Mouse (Mus musculus) left cerebral cortex, postnatal 14 days (tissue): ENCODE results near the gene Ss18l1. TPM values are rescaled to one million over a fixed set of nuclear protein-coding genes. Genes with fewer than 3 reads are reported as not detected.

Experiments
- DNase-seq, 2 experiments: peaks; one replicate each; pipeline ENCODE4 v3.0.0; 2021 to 2022; ENCODE audit warnings: low spot score in 2 of 2, mixed read lengths in 1 of 2
- intact Hi-C: fragments of 180-260 bp; cut with DNase I; formaldehyde crosslinking; loops from one replicate; pipeline ENCODE4 v1.15.1; 2025
- total RNA-seq, 2 experiments: library from RNA; stranded (reverse); gene quantifications; 2 replicates each; pipeline ENCODE4 v1.2.3; 2021

The Ss18l1 gene
- total RNA-seq, 2 experiments from 2014 or later, result 33.8 to 35.0 TPM

DNA sequence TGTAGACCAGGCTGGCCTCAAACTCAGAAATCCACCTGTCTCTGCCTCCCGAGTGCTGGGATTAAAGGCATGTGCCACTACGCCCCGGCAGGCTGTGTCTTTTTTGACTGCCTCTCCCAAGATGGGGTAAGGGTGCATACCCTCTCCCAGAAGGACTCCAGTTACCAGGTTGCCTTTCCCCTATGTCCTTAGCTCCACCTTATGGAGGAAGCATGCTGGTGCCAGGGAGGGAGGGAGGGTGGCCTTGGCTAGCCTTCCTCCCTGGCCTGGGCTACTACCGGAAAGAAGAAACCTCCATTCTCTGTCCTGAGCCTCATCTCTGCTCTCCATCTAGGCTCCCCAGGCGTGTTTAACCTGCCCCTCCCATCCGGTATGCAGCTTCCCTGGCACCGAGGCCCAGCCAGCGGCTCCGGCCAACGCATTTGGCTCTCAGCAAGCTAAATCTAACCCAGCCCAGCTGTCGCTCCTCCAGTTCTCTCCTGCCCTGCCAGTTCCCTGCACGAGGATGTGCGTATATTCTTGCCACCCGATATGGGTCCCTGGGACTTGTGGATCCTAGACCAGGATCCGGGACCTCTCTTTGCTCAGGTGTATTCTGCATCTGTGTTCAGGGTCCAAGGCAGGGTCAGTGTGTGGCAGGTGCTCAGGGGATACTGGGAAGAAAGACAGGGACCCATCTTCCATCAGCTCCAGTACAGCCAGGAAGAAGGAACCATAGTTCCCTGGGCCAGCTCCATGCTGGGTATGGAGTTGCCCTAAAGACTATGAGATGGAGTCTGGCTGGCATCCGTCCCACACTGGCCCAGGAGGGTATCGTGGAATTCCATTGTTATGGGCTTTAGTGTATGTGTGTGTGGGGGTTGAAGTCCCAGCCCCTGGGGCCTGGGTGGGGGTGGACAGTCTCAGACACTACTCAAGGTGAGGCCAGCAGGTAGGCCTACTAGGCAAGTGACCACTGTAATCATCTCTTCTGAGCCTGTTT, 71.9 kb downstream of the Ss18l1 start:
- intact Hi-C loops, result no loop called here

DNA sequence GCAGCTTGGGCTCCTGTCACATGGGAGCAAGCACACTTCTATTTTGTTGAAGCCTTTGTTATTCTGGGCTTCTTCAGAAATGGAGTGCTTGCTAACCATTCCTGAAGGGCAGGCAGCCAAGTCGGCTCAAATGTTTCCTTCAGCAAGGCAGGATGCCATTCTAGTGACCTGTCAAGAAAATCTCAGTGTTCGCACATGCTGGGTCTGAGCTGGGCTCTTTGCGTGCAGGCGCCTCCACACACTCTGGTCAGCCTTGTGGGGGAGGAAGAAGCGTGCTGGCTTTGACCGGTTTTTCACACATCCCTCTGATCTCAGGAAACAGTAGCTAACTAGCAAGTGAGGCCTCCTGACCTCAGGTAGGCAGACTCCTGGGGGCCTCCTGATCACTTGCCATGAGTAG, 73.0 kb downstream of the Ss18l1 start:
- peak in 1 of 2 experiments; percentile 76 for DNase-seq
- intact Hi-C loops, result loop anchor here (5.0 kb wide), 1 partner anchor 43 kb away; the partner anchor contains the start of gene Mtg2

More for the DNA sequence above, 71.9 kb downstream of the Ss18l1 start:
- peak; percentile 74 to 79 for DNase-seq

DNA sequence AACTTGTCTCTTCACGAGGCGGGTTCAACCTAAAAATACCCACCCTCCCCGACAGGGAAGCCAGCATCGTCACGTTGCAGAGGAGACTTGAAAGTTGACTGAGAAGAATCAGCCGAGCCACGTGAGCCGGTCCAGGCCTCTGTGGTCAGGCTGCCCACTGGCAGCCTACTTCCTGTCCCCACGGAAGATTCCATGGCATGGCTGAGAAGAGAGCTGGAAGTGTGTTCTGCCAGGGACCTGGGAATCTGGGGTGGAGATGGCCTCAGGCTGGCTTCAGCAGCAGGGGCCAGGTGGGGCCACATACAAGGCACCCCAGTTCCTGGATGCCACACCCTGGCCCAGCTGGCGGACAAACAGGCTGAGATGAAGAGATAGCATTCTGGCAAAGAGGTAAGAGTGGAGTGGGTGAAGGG, 73.8 kb downstream of the Ss18l1 start:
- intact Hi-C loops, result loop anchor here (5.0 kb wide), 1 partner anchor 44 kb away; the partner anchor contains the start of gene Mtg2
- DNase-seq, result no peak

DNA sequence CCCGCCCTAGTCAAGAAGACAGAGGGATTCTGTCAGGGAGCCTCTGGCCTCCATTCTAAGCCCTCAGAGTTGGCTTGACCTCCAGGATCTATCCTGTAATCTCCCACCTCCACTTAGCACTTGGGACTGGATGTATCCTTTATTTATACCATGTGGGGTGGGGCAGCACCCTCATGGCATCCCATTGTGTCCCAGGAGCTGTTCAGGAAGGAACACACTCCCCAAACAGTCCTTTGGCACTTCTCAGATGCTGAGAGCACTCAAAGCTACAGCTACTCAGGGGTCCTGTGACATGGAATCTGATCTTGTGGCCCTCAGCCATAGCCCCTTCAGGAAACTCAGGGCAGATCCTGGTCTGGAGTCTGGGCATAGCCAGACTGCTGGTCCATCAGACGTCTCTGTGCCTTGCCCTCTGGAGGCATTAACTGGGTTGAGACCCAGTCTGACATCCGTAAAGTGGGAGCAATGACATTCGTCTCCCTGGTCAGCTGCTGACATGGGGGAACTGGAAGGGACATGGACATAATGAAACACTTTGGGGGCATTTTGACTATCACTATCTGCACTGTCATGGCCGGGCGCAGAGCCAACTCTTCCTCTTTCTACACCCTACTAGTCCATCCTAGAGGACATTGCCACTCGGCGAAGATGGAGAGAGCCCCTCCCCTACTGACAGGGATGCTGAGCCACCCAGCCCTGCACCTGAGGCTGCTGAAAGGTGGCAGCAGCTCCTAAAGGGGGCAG, 74.6 kb downstream of the Ss18l1 start:
- no peak for DNase-seq
- intact Hi-C loops, result loop anchor here (5.0 kb wide), 1 partner anchor 45 kb away; the partner anchor contains the start of gene Mtg2

DNA sequence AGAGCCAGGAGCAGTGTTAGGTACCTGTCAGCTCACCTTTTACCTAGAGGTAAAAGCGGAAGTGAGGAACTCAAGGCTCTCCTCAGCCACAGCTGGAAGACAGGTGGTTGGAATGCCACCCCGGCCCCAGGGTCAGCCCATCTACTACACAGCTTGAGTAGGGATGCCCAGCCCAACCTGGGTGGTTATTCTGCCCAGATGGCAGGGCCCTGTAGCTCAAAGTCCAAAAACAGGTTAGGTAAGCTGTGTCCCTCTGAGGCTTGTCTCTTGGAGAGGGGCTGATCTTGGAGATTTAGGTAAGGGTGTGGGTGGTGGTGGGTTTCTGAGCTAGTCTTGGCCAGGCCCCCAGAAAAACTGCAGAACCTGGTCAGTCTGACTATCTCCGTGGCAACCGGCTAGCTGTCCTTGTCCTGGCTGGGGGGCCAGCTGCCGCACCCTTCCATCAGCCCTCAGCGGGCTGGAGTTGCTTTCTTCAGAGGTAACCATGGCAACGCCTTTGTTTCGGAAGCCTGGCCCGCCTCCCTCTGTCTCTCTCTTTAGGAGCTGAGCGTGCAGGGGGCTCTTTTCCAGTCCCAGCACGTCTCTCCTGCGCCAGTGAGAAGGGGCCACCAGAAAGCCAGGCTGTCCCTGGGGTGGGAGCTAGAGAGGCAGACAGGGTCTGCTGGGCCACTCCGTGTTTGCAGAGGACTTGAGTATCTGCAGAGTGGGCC, 75.3 kb downstream of the Ss18l1 start:
- peak; percentile 71 to 82 for DNase-seq
- intact Hi-C loops, result loop anchor here (5.0 kb wide), 1 partner anchor 45 kb away; the partner anchor contains the start of gene Mtg2

DNA sequence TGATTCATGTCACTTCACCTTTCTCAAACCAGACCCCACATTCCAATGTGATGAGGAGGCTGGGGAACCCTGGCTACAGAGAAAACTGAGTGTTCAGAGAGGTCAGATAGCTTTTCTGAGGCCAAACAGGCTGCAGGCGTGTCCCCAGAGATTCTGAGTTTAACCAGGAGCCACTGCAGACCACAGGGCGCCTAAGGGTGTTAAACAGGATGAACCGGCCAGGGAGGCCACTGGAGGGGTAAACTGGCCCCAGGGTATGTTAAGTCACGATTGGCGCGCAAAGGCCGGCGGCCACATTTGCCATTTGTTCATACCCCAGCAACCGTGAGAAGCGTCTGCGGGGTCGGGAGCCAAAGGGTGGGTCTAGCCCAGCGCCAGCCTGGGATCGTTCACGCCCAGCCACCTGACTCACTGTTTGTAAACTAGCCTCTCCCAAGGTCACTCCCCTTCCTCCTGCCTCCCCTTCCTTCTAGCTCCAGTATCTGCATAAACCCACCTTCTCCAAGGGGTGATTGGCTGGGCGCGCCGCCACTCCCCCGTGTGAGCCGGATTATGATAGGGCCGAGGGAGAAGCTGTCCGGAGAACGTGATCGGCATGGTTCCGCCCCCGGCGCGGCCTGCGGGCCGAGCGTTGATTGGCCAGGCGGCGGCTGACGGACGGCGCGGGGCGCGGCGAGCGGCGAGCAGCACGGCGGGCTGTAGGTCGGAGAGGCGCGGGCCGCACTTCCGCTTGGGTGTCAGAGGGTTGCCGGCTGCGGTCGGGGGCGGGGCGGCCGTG, 76.5 kb downstream of the Ss18l1 start, which contains the start of gene Osbpl2:
Gene Osbpl2 (plus strand): TSS at position 646 of the 778 bp plus-strand sequence.
- intact Hi-C loops, result loop anchor here (5.0 kb wide), 1 partner anchor 47 kb away; the partner anchor contains the start of gene Mtg2
- peak; percentile 99 for DNase-seq

Other genes starting within 250 kb of the Ss18l1 start
- gene Taf4, start 65.9 kb upstream of the Ss18l1 start, total RNA-seq, result 10 to 100 TPM; 15.2 to 17.4 TPM
- 100 to 1,000 TPM; 129 to 133 TPM for gene Lsm14b, start 17.5 kb upstream of the Ss18l1 start, total RNA-seq
- 100 to 1,000 TPM; 190 to 195 TPM for gene Psma7, start 76 bp upstream of the Ss18l1 start, total RNA-seq
- gene Mtg2, start 28.1 kb downstream of the Ss18l1 start, total RNA-seq, result 10 to 100 TPM; 16.1 to 17.8 TPM
- 10 to 100 TPM; 65.4 to 73.5 TPM for gene Hrh3, start 62.0 kb downstream of the Ss18l1 start, total RNA-seq
- gene Osbpl2, start 76.8 kb downstream of the Ss18l1 start, total RNA-seq, result 10 to 100 TPM; 51.4 to 52.8 TPM
- gene Adrm1, start 129.0 kb downstream of the Ss18l1 start, total RNA-seq, result 100 to 1,000 TPM; 104 to 109 TPM
- gene Lama5, start 183.3 kb downstream of the Ss18l1 start, total RNA-seq, result 1 to 10 TPM; 8.0 to 9.7 TPM
- 100 to 1,000 TPM; 565 to 568 TPM for gene Rps21, start 214.9 kb downstream of the Ss18l1 start, total RNA-seq
- 10 to 100 TPM; 30.4 to 34.6 TPM for gene Cables2, start 231.0 kb downstream of the Ss18l1 start, total RNA-seq
- gene Rbbp8nl, start 247.4 kb downstream of the Ss18l1 start, total RNA-seq, result not detected